Mouse (Mus musculus): Measurements from ENCODE around the gene Notch1. TPM values are rescaled to one million over a fixed set of nuclear protein-coding genes. Genes with fewer than 3 reads are reported as not detected.

Gene Notch1
- polyA plus RNA-seq, 1 experiment from 2014 or later = 24.6 TPM

GRCm38 (mm10) chr2:26449121-26450060 lies 67.1 kb downstream of the Notch1 start:
- no peak overlapping the region for H3K27ac ChIP-seq
- 25% methylated on average over 5 of the region's 5 CpGs for WGBS

GRCm38 (mm10) chr2:26447451-26447850 lies 69.0 kb downstream of the Notch1 start:
- 82% methylated on average over 1 of the region's 1 CpGs for WGBS
- no peaks in the 10 kb centered on the region for H3K27me3 ChIP-seq
- peaks cover 40% of the 10 kb centered on the region for H3K4me1 ChIP-seq
- H3K9ac ChIP-seq = peak overlapping the region; percentile 18; the same call in 1 of the 2 replicates
- H3K36me3 ChIP-seq = no peaks in the 10 kb centered on the region
- no peak for ATAC-seq (replicated peaks; ENCODE audit: low FRiP score)
- H3K27ac ChIP-seq = no peak overlapping the region
- no peaks in the 10 kb centered on the region for H3K9me3 ChIP-seq (replicated peaks)
- H3K4me2 ChIP-seq = no peak overlapping the region
- H3K4me3 ChIP-seq (replicated peaks) = no peak overlapping the region; the same call in 1 of the 2 replicates

More at GRCm38 (mm10) chr2:26449121-26450060, 67.1 kb downstream of the Notch1 start:
- Histone ChIP-seq H3K27me3 (no peaks in the 10 kb centered on the region), H3K4me3 (replicated peaks) (no peak overlapping the region), H3K36me3 (no peaks in the 10 kb centered on the region), H3K9me3 (replicated peaks) (no peaks in the 10 kb centered on the region), H3K9ac (no peak overlapping the region), H3K4me2 (no peak overlapping the region), H3K4me1 (peaks cover 24% of the 10 kb centered on the region)
- ATAC-seq (replicated peaks; ENCODE audit: low FRiP score) = no peak

- Histone ChIP-seq H3K36me3 (peaks cover 6% of the 10 kb centered on the region), H3K27ac (peak overlapping the region; percentile 93; the same call in 1 of the 2 replicates), H3K4me1 (peaks cover 40% of the 10 kb centered on the region), H3K9me3 (replicated peaks) (no peaks in the 10 kb centered on the region), H3K4me3 (replicated peaks) (peak overlapping the region; percentile 71), H3K9ac (peak overlapping the region; percentile 67), H3K27me3 (no peaks in the 10 kb centered on the region), H3K4me2 (peak overlapping the region; percentile 82)
- ATAC-seq (replicated peaks; ENCODE audit: low FRiP score) = no peak
- 68% methylated on average over 4 of the region's 4 CpGs for WGBS
Observed at GRCm38 (mm10) chr2:26446671-26447070, 69.8 kb downstream of the Notch1 start.

DNA sequence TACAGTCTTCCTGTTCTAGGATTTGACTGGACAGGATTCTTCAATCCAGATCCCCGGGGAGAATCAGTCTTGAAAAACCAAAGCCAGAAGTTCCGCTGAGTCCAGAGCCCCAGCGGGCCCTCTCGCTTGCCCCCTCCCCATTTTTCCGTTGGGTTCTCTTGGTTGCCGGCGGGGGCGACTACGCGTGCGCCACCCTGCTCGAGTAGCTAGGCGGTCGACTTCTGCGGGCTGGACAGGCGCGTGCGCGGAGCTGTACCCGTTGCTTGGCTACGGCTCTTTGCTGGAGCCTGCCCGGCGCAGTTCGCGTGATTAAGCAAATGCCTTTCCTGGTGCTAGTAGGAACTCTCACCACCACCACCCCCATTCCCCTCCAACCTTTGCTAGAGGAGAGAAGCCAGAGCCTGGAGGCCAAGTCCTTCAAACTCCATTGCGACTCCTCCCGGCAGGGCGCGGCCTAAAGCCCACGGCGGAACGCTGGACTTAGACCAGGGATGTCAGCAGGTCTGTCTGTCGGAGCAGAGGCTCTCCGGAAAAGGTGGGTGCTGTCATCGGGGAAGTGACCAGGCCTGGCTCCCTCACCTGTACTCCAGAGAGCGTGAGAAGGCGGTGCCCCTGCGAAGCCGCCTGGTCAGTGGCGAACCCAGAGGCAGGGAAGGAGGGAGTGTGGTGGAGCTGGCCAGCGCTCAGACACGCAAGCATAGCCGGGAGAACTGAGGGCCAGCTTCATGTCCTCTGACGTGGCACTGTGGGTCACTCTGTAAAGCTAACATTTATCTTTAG lies 70.6 kb downstream of the Notch1 start:
- H3K4me1 ChIP-seq = peaks cover 40% of the 10 kb centered on the region
- H3K9ac ChIP-seq = peak overlapping the region; percentile 67
- peak overlapping the region; percentile 82 for H3K4me2 ChIP-seq
- H3K27ac ChIP-seq = peak overlapping the region; percentile 93
- no peaks in the 10 kb centered on the region for H3K27me3 ChIP-seq
- WGBS = under 1% methylated on average over 44 of the region's 44 CpGs
- ATAC-seq (replicated peaks; ENCODE audit: low FRiP score) = peak; percentile 92
- H3K4me3 ChIP-seq (replicated peaks) = peak overlapping the region; percentile 71
- H3K9me3 ChIP-seq (replicated peaks) = no peaks in the 10 kb centered on the region
- peaks cover 14% of the 10 kb centered on the region for H3K36me3 ChIP-seq

- Histone ChIP-seq H3K9me3 (replicated peaks) (no peaks in the 10 kb centered on the region), H3K27me3 (no peaks in the 10 kb centered on the region), H3K27ac (peak within 1 kb of the TSS; percentile 93), H3K4me2 (peak within 1 kb of the TSS; percentile 82), H3K36me3 (peaks cover 21% of the 10 kb centered on the region), H3K4me1 (peaks cover 40% of the 10 kb centered on the region), H3K9ac (peak within 1 kb of the TSS; percentile 75), H3K4me3 (replicated peaks) (peak within 1 kb of the TSS; percentile 71)
- under 1% methylated on average over 60 of the region's 61 CpGs for WGBS
- ATAC-seq (replicated peaks; ENCODE audit: low FRiP score) = peak; percentile 93
Observed at GRCm38 (mm10) chr2:26444946-26445665, 71.4 kb downstream of the Notch1 start, which contains the start of gene Sec16a. Gene Sec16a (minus strand): TSS chr2:26445216.

- Histone ChIP-seq H3K4me3 (replicated peaks) (peak overlapping the region; percentile 71), H3K4me2 (peak overlapping the region; percentile 72), H3K4me1 (peaks cover 37% of the 10 kb centered on the region), H3K36me3 (peaks cover 29% of the 10 kb centered on the region), H3K9ac (peak overlapping the region; percentile 75), H3K27me3 (no peaks in the 10 kb centered on the region), H3K9me3 (replicated peaks) (no peaks in the 10 kb centered on the region), H3K27ac (peak overlapping the region; percentile 89)
- ATAC-seq (replicated peaks; ENCODE audit: low FRiP score) = no peak
- 1% methylated on average over 15 of the region's 15 CpGs for WGBS
Observed at GRCm38 (mm10) chr2:26444368-26444767, 72.1 kb downstream of the Notch1 start.

- H3K4me3 ChIP-seq (replicated peaks) = peak overlapping the region; percentile 71
- 29% methylated on average over 3 of the region's 3 CpGs for WGBS
- peaks cover 37% of the 10 kb centered on the region for H3K4me1 ChIP-seq
- peak overlapping the region; percentile 75 for H3K9ac ChIP-seq
- peak overlapping the region; percentile 72 for H3K4me2 ChIP-seq
- peaks cover 34% of the 10 kb centered on the region for H3K36me3 ChIP-seq
- no peaks in the 10 kb centered on the region for H3K9me3 ChIP-seq (replicated peaks)
- ATAC-seq (replicated peaks; ENCODE audit: low FRiP score) = no peak
- H3K27me3 ChIP-seq = no peaks in the 10 kb centered on the region
- H3K27ac ChIP-seq = no peak overlapping the region
Observed at GRCm38 (mm10) chr2:26443876-26444275, 72.6 kb downstream of the Notch1 start.

DNA sequence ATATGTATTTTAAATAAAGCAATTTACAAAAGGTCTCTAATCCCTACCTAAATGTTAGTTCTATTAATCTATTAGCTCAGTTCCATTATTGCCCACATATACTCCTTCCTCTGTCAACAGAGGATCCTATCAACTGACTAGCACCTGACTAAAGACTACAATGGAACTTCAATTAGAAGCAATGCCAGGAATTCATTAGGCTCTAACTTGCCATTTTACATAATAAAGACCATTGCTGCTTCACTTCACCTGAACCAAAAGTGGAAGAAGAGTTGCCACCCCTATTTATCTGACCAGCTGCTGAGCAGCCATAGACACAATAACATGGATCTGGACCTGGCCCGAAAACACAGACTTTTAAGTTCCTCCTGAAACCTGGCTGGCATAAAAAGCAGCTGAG lies 73.6 kb downstream of the Notch1 start:
- no peaks in the 10 kb centered on the region for H3K27me3 ChIP-seq
- H3K4me2 ChIP-seq = no peak overlapping the region
- H3K9ac ChIP-seq = no peak overlapping the region
- WGBS = 92% methylated on average over 1 of the region's 1 CpGs
- H3K27ac ChIP-seq = no peak overlapping the region
- no peak for ATAC-seq (replicated peaks; ENCODE audit: low FRiP score)
- H3K36me3 ChIP-seq = peaks cover 44% of the 10 kb centered on the region
- H3K9me3 ChIP-seq (replicated peaks) = no peaks in the 10 kb centered on the region
- no peak overlapping the region for H3K4me3 ChIP-seq (replicated peaks)
- H3K4me1 ChIP-seq = peaks cover 39% of the 10 kb centered on the region

GRCm38 (mm10) chr2:26441688-26442087 lies 74.8 kb downstream of the Notch1 start:
- Histone ChIP-seq H3K27ac (no peak overlapping the region), H3K36me3 (peaks cover 55% of the 10 kb centered on the region), H3K4me1 (peaks cover 27% of the 10 kb centered on the region), H3K9me3 (replicated peaks) (no peaks in the 10 kb centered on the region), H3K9ac (no peak overlapping the region), H3K27me3 (no peaks in the 10 kb centered on the region), H3K4me3 (replicated peaks) (no peak overlapping the region), H3K4me2 (no peak overlapping the region)
- 76% methylated on average over 5 of the region's 5 CpGs for WGBS
- no peak for ATAC-seq (replicated peaks; ENCODE audit: low FRiP score)

- Histone ChIP-seq H3K4me1 (peaks cover 23% of the 10 kb centered on the region), H3K9me3 (replicated peaks) (no peaks in the 10 kb centered on the region), H3K36me3 (peaks cover 57% of the 10 kb centered on the region), H3K27me3 (no peaks in the 10 kb centered on the region), H3K4me2 (no peak overlapping the region), H3K27ac (no peak overlapping the region), H3K4me3 (replicated peaks) (no peak overlapping the region), H3K9ac (no peak overlapping the region)
- ATAC-seq (replicated peaks; ENCODE audit: low FRiP score) = no peak
- 90% methylated on average over 4 of the region's 4 CpGs for WGBS
Observed at GRCm38 (mm10) chr2:26441261-26441660, 75.2 kb downstream of the Notch1 start.

- Histone ChIP-seq H3K4me2 (no peak overlapping the region), H3K4me1 (peaks cover 20% of the 10 kb centered on the region), H3K27me3 (no peaks in the 10 kb centered on the region), H3K36me3 (peaks cover 73% of the 10 kb centered on the region), H3K4me3 (replicated peaks) (no peak overlapping the region), H3K27ac (no peak overlapping the region), H3K9ac (no peak overlapping the region), H3K9me3 (replicated peaks) (no peaks in the 10 kb centered on the region)
- WGBS = 95% methylated on average over 6 of the region's 6 CpGs
- ATAC-seq (replicated peaks; ENCODE audit: low FRiP score) = no peak
Observed at GRCm38 (mm10) chr2:26439671-26440070, 76.8 kb downstream of the Notch1 start.

Data from kidney, embryonic 15.5 days (tissue).